Mouse (Mus musculus) megakaryocyte, embryonic 14.5 days (primary cell): ENCODE data around the gene Kcnc3.

Experiments
- FLI1 ChIP-seq: IDR thresholded peaks from 2 replicates; pipeline ENCODE4 v1.6.1; 2012; ENCODE audit warnings: low read length, inconsistent platforms, mixed read lengths
- GATA1 ChIP-seq: IDR thresholded peaks from 3 replicates; pipeline ENCODE4 v1.6.1; 2012; ENCODE audit warnings: mixed read lengths, low read length, inconsistent platforms, borderline replicate concordance

- TF ChIP-seq GATA1 (no peak), FLI1 (no peak)
Observed at GRCm38 (mm10) chr7:44582709-44583108, 7.8 kb upstream of the Kcnc3 start.
